Mouse (Mus musculus) fibroblast of lung, adult 2 months (primary cell): ENCODE measurements at regions not wholly inside any gene's neighbourhood (a gene's known extent, or its start where the extent isn't known, plus 50 kb on each side); places are given as distances from the start of the nearest gene placed in this dataset.

Experiments used
- DNase-seq: peaks from one replicate; pipeline ENCODE4 v3.0.0-alpha.2; 2011; ENCODE audit warnings: low read depth

- DNase-seq: no peak
Observed at GRCm38 (mm10) chr5:149338016-149338696, 73.4 kb upstream of the Medag start.

GRCm38 (mm10) chr5:149338697-149339078, 72.9 kb upstream of the Medag start:
- no peak for DNase-seq

- DNase-seq: no peak
Observed at GRCm38 (mm10) chr5:149340361-149340760, 71.2 kb upstream of the Medag start.

GRCm38 (mm10) chr5:149341461-149341860, 70.1 kb upstream of the Medag start:
- DNase-seq: no peak

- DNase-seq: no peak
Observed at GRCm38 (mm10) chr5:149343610-149344527, 67.7 kb upstream of the Medag start.

GRCm38 (mm10) chr5:149344528-149344855, 67.1 kb upstream of the Medag start:
- DNase-seq: no peak

GRCm38 (mm10) chr5:149345161-149345560, 66.4 kb upstream of the Medag start:
- DNase-seq: no peak

GRCm38 (mm10) chr5:149349685-149350084, 61.9 kb upstream of the Medag start:
- no peak for DNase-seq

- DNase-seq: peak; percentile 97
Observed at GRCm38 (mm10) chr5:149353039-149353655, 58.4 kb upstream of the Medag start.

GRCm38 (mm10) chr5:149354448-149355115, 57.0 kb upstream of the Medag start:
- DNase-seq: no peak

GRCm38 (mm10) chr5:149355131-149355530, 56.4 kb upstream of the Medag start:
- no peak for DNase-seq

- DNase-seq: no peak
Observed at GRCm38 (mm10) chr5:149356970-149357369, 54.6 kb upstream of the Medag start.
